Mouse (Mus musculus) embryo, embryonic 9.5 days (tissue): Measurements from ENCODE around the gene A730049H05Rik.

Source experiments
- DNase-seq: peaks from one replicate; pipeline ENCODE4 v3.0.0-alpha.2; 2017; ENCODE audit errors: extremely low spot score

A730049H05Rik gene

DNA sequence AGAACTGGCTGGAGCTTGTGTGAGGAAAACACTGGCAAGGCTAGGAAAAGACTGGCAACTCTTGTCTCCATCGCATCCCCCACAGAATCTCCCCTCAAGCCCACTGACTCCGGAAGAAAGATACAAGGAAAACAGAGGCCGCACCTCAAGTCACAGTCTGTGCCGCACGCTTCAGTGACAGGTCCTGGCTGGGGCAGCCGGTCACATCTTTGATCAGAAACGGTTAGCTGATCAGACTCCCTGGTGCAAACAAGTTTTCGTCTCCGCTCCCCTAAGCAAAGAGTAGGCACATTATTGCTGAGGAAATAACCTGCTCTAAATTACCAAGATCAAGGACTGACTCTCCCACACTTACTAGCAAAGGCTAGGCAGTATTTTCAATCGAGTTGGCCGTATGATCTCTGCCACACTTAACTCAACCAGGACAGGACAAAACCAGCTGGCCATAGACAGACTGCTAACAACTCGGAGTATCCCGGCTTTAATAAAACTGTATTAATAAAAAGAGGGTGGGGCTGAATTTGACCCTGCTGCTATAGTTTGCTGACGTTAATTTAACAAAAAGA is 63.5 kb downstream of the A730049H05Rik start:
- DNase-seq, result no peak

- DNase-seq, result no peak
These were observed 66.2 kb downstream of the A730049H05Rik start for GRCm38 (mm10) chr6:92882446-92882845.

- peak; percentile 28 for DNase-seq
These were observed 67.0 kb downstream of the A730049H05Rik start for GRCm38 (mm10) chr6:92883131-92883900.

DNA sequence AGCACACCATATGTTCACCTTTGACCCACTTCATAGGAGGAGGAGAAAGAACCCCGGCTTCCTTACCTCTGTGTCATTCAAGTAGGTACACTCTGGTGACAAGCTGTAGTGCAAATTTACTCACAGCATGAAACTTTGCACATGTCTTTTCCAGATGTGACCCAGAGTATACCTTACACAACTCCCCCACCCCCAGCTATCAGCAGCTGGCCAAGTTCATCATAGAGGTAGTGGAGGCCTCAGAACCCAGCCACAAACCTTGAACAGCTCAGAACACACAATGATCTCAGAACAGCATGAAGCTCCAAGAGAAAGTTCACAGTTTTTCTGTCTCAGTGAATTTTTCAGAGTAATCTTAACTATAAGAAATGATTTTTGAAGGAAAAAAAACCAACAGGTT is 75.3 kb downstream of the A730049H05Rik start:
- no peak for DNase-seq
